ENCODE assay signal across 8 mouse cellular contexts in genomic region chr3:94310491-94310890, GRCm38 (mm10). TPM values are rescaled to one million over a fixed set of nuclear protein-coding genes. Genes with fewer than 3 reads are reported as not detected.
DNase-seq lines count a peak whose midpoint lies in the region; ATAC-seq lines count a peak whose summit lies in the region.

No protein-coding gene starts in this region.

- peaks cover 9% of the 10 kb centered on the region; the same call in 1 of the 2 replicates for H3K4me1 ChIP-seq in kidney, embryonic 15.5 days
- peaks cover 5% of the 10 kb centered on the region; the same call in 1 of the 2 replicates for H3K4me1 ChIP-seq in brown adipose tissue, adult 24 weeks (ENCODE audit: control insufficient read depth, insufficient read depth, insufficient read length, low read length)
- peaks cover 12% of the 10 kb centered on the region; the same call in 1 of the 2 replicates for H3K4me1 ChIP-seq in hindbrain, embryonic 13.5 days (replicated peaks)
- peaks cover 10% of the 10 kb centered on the region for H3K4me1 ChIP-seq in midbrain, embryonic 15.5 days

- H3K27ac ChIP-seq in kidney, embryonic 15.5 days, result peak overlapping the region; percentile 91
- peak overlapping the region; percentile 75 for H3K27ac ChIP-seq in brown adipose tissue, adult 24 weeks (replicated peaks; ENCODE audit: low read depth, low read length)
- H3K27ac ChIP-seq in hindbrain, embryonic 13.5 days, result peak overlapping the region; percentile 86
- peak overlapping the region; percentile 86 for H3K27ac ChIP-seq in midbrain, embryonic 15.5 days

- no peaks in the 10 kb centered on the region for H3K9me3 ChIP-seq in kidney, embryonic 15.5 days (replicated peaks)
- no peaks in the 10 kb centered on the region for H3K9me3 ChIP-seq in hindbrain, embryonic 13.5 days
- H3K9me3 ChIP-seq in midbrain, embryonic 15.5 days, result no peaks in the 10 kb centered on the region

- H3K27me3 ChIP-seq in kidney, embryonic 15.5 days, result no peaks in the 10 kb centered on the region
- 0 out of 2 replicates have a peak, but pooled peaks cover 3% of the 10 kb centered on the region for H3K27me3 ChIP-seq in hindbrain, embryonic 13.5 days
- H3K27me3 ChIP-seq in midbrain, embryonic 15.5 days (replicated peaks), result no peaks in the 10 kb centered on the region

- no peaks in the 10 kb centered on the region for H3K36me3 ChIP-seq in kidney, embryonic 15.5 days
- H3K36me3 ChIP-seq in hindbrain, embryonic 13.5 days, result no peaks in the 10 kb centered on the region
- H3K36me3 ChIP-seq in midbrain, embryonic 15.5 days (replicated peaks), result no peaks in the 10 kb centered on the region

- peak overlapping the region; percentile 66 for H3K4me3 ChIP-seq in kidney, embryonic 15.5 days (replicated peaks)
- H3K4me3 ChIP-seq in brown adipose tissue, adult 24 weeks (ENCODE audit: insufficient read depth, low read depth, low read length), result peak overlapping the region; percentile 74
- H3K4me3 ChIP-seq in hindbrain, embryonic 13.5 days, result peak overlapping the region; percentile 59
- H3K4me3 ChIP-seq in midbrain, embryonic 15.5 days, result peak overlapping the region; percentile 67

- DNase-seq in kidney, adult 8-10 months, result no peak
- DNase-seq in embryo, embryonic 10 days (ENCODE audit: low spot score), result no peak
- no peak for DNase-seq in thymus, adult 18-20 months
- DNase-seq in adrenal gland, postnatal 25 days, result no peak

- H3K9ac ChIP-seq in kidney, embryonic 15.5 days, result peak overlapping the region; percentile 65
- H3K9ac ChIP-seq in hindbrain, embryonic 13.5 days, result peak overlapping the region; percentile 80
- H3K9ac ChIP-seq in midbrain, embryonic 15.5 days, result peak overlapping the region; percentile 78

- no peak for ATAC-seq in kidney, embryonic 15.5 days (replicated peaks; ENCODE audit: low FRiP score)
- ATAC-seq in hindbrain, embryonic 13.5 days (ENCODE audit: low FRiP score), result 0 out of 2 replicates have a peak, but pooled peaks have one; percentile 2
- peak; percentile 0; the same call in 1 of the 2 replicates for ATAC-seq in midbrain, embryonic 15.5 days (replicated peaks)

- peak overlapping the region; percentile 78 for H3K4me2 ChIP-seq in kidney, embryonic 15.5 days
- H3K4me2 ChIP-seq in hindbrain, embryonic 13.5 days, result peak overlapping the region; percentile 56
- H3K4me2 ChIP-seq in midbrain, embryonic 15.5 days, result peak overlapping the region; percentile 73

- 50% methylated on average over 7 of the region's 7 CpGs for WGBS in kidney, embryonic 15.5 days
- 49% methylated on average over 7 of the region's 7 CpGs for WGBS in hindbrain, embryonic 13.5 days
- WGBS in midbrain, embryonic 15.5 days, result 52% methylated on average over 7 of the region's 7 CpGs

RNA-seq across cellular contexts. Expression of gene Them4, which starts 0.6 kb away (rescaled TPM):
- 11.9 and 12.2 TPM in 2 replicates for polyA plus RNA-seq in kidney, embryonic 15.5 days (2015; fragmentation: Nextera tagmentation; extraction: Ambion mirVana)
- 20.7 and 24.0 TPM in 2 replicates for polyA plus RNA-seq in brown adipose tissue, adult 24 weeks (2012; ENCODE audit: insufficient read depth, insufficient read length, missing spikeins)
- polyA plus RNA-seq in hindbrain, embryonic 13.5 days (2015; fragmentation: Nextera tagmentation; extraction: Ambion mirVana), result 41.0 and 41.5 TPM in 2 replicates
- 53.1 and 56.9 TPM in 2 replicates for polyA plus RNA-seq in midbrain, embryonic 15.5 days (2015; fragmentation: Nextera tagmentation; extraction: Ambion mirVana)
- 10.4 and 12.4 TPM in 2 replicates for total RNA-seq in adrenal gland, postnatal 25 days (2021)

RNA-seq across cellular contexts. Expression of gene Them5, which starts 31.4 kb away (rescaled TPM):
- polyA plus RNA-seq in kidney, embryonic 15.5 days (2015; fragmentation: Nextera tagmentation; extraction: Ambion mirVana), result 1.3 TPM in 1 of 2 replicates, not detected in the other
- not detected in 2 replicates for polyA plus RNA-seq in brown adipose tissue, adult 24 weeks (2012; ENCODE audit: insufficient read depth, insufficient read length, missing spikeins)
- 0.13 TPM in 1 of 2 replicates, not detected in the other for polyA plus RNA-seq in hindbrain, embryonic 13.5 days (2015; fragmentation: Nextera tagmentation; extraction: Ambion mirVana)
- polyA plus RNA-seq in midbrain, embryonic 15.5 days (2015; fragmentation: Nextera tagmentation; extraction: Ambion mirVana), result not detected in 2 replicates
- not detected in 2 replicates for total RNA-seq in adrenal gland, postnatal 25 days (2021)

RNA-seq across cellular contexts. Expression of gene Gm4778, which starts 46.7 kb away (rescaled TPM):
- not detected in 2 replicates for polyA plus RNA-seq in kidney, embryonic 15.5 days (2015; fragmentation: Nextera tagmentation; extraction: Ambion mirVana)
- not detected in 2 replicates for polyA plus RNA-seq in brown adipose tissue, adult 24 weeks (2012; ENCODE audit: insufficient read depth, insufficient read length, missing spikeins)
- not detected in 2 replicates for polyA plus RNA-seq in hindbrain, embryonic 13.5 days (2015; fragmentation: Nextera tagmentation; extraction: Ambion mirVana)
- polyA plus RNA-seq in midbrain, embryonic 15.5 days (2015; fragmentation: Nextera tagmentation; extraction: Ambion mirVana), result not detected in 2 replicates
- not detected in 2 replicates for total RNA-seq in adrenal gland, postnatal 25 days (2021)

RNA-seq across cellular contexts. Expression of gene C2cd4d, which starts 51.7 kb away (rescaled TPM):
- 0.40 and 0.59 TPM in 2 replicates for polyA plus RNA-seq in kidney, embryonic 15.5 days (2015; fragmentation: Nextera tagmentation; extraction: Ambion mirVana)
- 0.88 TPM in 1 of 2 replicates, not detected in the other for polyA plus RNA-seq in brown adipose tissue, adult 24 weeks (2012; ENCODE audit: insufficient read depth, insufficient read length, missing spikeins)
- 1.7 and 1.8 TPM in 2 replicates for polyA plus RNA-seq in hindbrain, embryonic 13.5 days (2015; fragmentation: Nextera tagmentation; extraction: Ambion mirVana)
- 2.8 and 3.2 TPM in 2 replicates for polyA plus RNA-seq in midbrain, embryonic 15.5 days (2015; fragmentation: Nextera tagmentation; extraction: Ambion mirVana)
- total RNA-seq in adrenal gland, postnatal 25 days (2021), result 0.49 TPM in 1 of 2 replicates, not detected in the other
